Mouse (Mus musculus): ENCODE measurements around the gene Gusb. TPM values are rescaled to one million over a fixed set of nuclear protein-coding genes. Genes with fewer than 3 reads are reported as not detected.
A peak's percentile ranks its signal among the peaks of the same experiment; 100 is the strongest.

Gusb gene
- polyA plus RNA-seq (2011; ENCODE audit: insufficient read depth, insufficient read length, low read depth, missing spikeins) = 11.5 and 13.3 TPM in 2 replicates

- H3K4me3 ChIP-seq (ENCODE audit: low read depth, low read length) = peak within 1 kb of the TSS; percentile 76
- peaks cover 13% of the 10 kb centered on the region for H3K4me1 ChIP-seq (ENCODE audit: control insufficient read depth, insufficient read depth, low read length)
- no peak within 1 kb of the TSS for H3K27ac ChIP-seq (ENCODE audit: insufficient read depth, low read length)
- no peak for TF ChIP-seq CTCF (IDR thresholded peaks at IDR 0.05; ENCODE audit: low read depth, low read length)
- TF ChIP-seq POLR2A (IDR thresholded peaks at IDR 0.05; ENCODE audit: insufficient read depth, low read length) = peak; percentile 55
- TF ChIP-seq EP300 (IDR thresholded peaks at IDR 0.05; ENCODE audit: insufficient read depth, low read depth, low read length) = no peak
- no peaks in the 10 kb centered on the region for H3K9me3 ChIP-seq (replicated peaks; ENCODE audit: control insufficient read depth, insufficient read depth, low read length, poor library complexity, severe bottlenecking)
- H3K36me3 ChIP-seq (ENCODE audit: control insufficient read depth, insufficient read depth, low read length, poor library complexity, severe bottlenecking) = no peaks in the 10 kb centered on the region
- H3K27me3 ChIP-seq (ENCODE audit: control insufficient read depth, insufficient read depth, low read length, poor library complexity, severe bottlenecking) = no peaks in the 10 kb centered on the region
- H3K9ac ChIP-seq (ENCODE audit: low read depth, poor library complexity, severe bottlenecking) = peak within 1 kb of the TSS; percentile 43
Measured at GRCm38 (mm10) chr5:130002301-130003146, at the start of gene Gusb. Gusb (minus strand) TSS chr5:130003049.

- Histone ChIP-seq H3K9ac (ENCODE audit: low read depth, poor library complexity, severe bottlenecking) (no peak overlapping the region), H3K4me3 (ENCODE audit: low read depth, low read length) (no peak overlapping the region), H3K9me3 (replicated peaks; ENCODE audit: control insufficient read depth, insufficient read depth, low read length, poor library complexity, severe bottlenecking) (no peaks in the 10 kb centered on the region), H3K4me1 (ENCODE audit: control insufficient read depth, insufficient read depth, low read length) (no peaks in the 10 kb centered on the region), H3K36me3 (ENCODE audit: control insufficient read depth, insufficient read depth, low read length, poor library complexity, severe bottlenecking) (peaks cover 5% of the 10 kb centered on the region), H3K27ac (ENCODE audit: insufficient read depth, low read length) (no peak overlapping the region), H3K27me3 (ENCODE audit: control insufficient read depth, insufficient read depth, low read length, poor library complexity, severe bottlenecking) (no peaks in the 10 kb centered on the region)
- TF ChIP-seq CTCF (IDR thresholded peaks at IDR 0.05; ENCODE audit: low read depth, low read length) = no peak
- no peak for TF ChIP-seq POLR2A (IDR thresholded peaks at IDR 0.05; ENCODE audit: insufficient read depth, low read length)
- no peak for TF ChIP-seq EP300 (IDR thresholded peaks at IDR 0.05; ENCODE audit: insufficient read depth, low read depth, low read length)
Measured at GRCm38 (mm10) chr5:130052510-130052909, 49.7 kb upstream of the Gusb start.

DNA sequence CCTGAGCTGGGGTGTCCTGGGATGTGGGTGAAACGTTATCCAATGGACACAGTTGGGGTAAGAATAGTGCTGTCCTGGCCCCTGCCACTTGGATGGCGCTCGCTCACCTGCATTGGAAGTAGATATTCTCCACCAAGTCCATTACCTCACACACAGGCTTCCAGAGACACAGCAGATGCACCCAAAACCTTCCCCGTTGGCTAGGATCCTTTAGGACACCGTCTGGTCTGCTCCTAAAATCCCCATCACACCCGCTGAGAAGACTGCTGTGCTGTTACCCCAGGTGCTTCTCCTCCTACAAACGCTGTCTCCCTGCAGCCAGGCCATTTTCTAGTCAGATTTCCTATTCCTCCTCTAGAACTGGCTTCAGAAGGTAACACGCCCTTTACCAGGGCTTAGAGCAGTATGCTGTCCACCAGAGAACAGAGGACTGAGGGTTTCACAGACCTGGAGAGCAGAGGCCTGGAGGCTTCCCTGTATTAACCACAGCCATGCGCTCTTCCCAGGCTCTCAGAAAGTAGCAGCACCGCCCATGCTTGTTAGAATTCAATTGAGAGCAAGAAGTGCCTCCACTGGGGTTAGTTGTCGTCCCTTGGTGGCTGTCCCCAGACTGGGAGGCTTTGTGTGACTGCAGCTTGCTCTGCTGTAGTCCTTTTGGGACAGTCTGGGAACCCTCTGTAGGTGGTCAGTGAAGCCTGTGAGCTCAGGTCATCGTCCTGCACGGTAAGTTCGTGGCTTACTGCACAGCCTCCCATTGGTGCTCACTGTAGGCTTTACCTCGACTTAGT, 48.4 kb upstream of the Gusb start:
- Histone ChIP-seq H3K36me3 (ENCODE audit: control insufficient read depth, insufficient read depth, low read length, poor library complexity, severe bottlenecking) (peaks cover 11% of the 10 kb centered on the region), H3K4me3 (ENCODE audit: low read depth, low read length) (no peak overlapping the region)
- TF ChIP-seq EP300 (IDR thresholded peaks at IDR 0.05; ENCODE audit: insufficient read depth, low read depth, low read length) (no peak), POLR2A (IDR thresholded peaks at IDR 0.05; ENCODE audit: insufficient read depth, low read length) (no peak), CTCF (IDR thresholded peaks at IDR 0.05; ENCODE audit: low read depth, low read length) (no peak)

DNA sequence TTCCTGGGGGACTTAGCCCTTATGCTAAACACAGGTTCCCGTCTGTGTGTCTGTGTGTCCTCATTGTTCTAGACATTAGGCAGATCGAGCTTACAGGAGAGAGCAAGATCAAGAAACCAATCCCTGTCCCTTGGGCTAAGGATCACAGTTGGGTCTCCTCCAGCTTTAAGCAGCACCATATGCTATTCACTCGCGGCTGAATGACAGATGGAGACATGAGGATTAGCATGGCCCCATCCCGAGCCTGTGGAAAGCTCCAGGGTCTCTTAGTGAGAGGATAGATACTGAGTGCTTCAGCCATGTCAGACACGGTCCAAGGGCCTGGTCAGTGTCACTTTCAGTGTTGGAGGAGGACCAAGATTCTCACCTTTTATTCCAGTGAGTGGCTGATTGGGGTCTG, 47.6 kb upstream of the Gusb start:
- no peaks in the 10 kb centered on the region for H3K4me1 ChIP-seq (ENCODE audit: control insufficient read depth, insufficient read depth, low read length)
- no peak overlapping the region for H3K27ac ChIP-seq (ENCODE audit: insufficient read depth, low read length)
- TF ChIP-seq EP300 (IDR thresholded peaks at IDR 0.05; ENCODE audit: insufficient read depth, low read depth, low read length) (no peak), POLR2A (IDR thresholded peaks at IDR 0.05; ENCODE audit: insufficient read depth, low read length) (no peak), CTCF (IDR thresholded peaks at IDR 0.05; ENCODE audit: low read depth, low read length) (no peak)
- no peaks in the 10 kb centered on the region for H3K9me3 ChIP-seq (replicated peaks; ENCODE audit: control insufficient read depth, insufficient read depth, low read length, poor library complexity, severe bottlenecking)
- no peak overlapping the region for H3K9ac ChIP-seq (ENCODE audit: low read depth, poor library complexity, severe bottlenecking)
- H3K36me3 ChIP-seq (ENCODE audit: control insufficient read depth, insufficient read depth, low read length, poor library complexity, severe bottlenecking) = peaks cover 11% of the 10 kb centered on the region
- H3K4me3 ChIP-seq (ENCODE audit: low read depth, low read length) = no peak overlapping the region
- H3K27me3 ChIP-seq (ENCODE audit: control insufficient read depth, insufficient read depth, low read length, poor library complexity, severe bottlenecking) = no peaks in the 10 kb centered on the region

More for the DNA sequence above, 48.4 kb upstream of the Gusb start:
- H3K27ac ChIP-seq (ENCODE audit: insufficient read depth, low read length) = no peak overlapping the region
- H3K4me1 ChIP-seq (ENCODE audit: control insufficient read depth, insufficient read depth, low read length) = no peaks in the 10 kb centered on the region
- H3K9ac ChIP-seq (ENCODE audit: low read depth, poor library complexity, severe bottlenecking) = no peak overlapping the region
- H3K9me3 ChIP-seq (replicated peaks; ENCODE audit: control insufficient read depth, insufficient read depth, low read length, poor library complexity, severe bottlenecking) = no peaks in the 10 kb centered on the region
- no peaks in the 10 kb centered on the region for H3K27me3 ChIP-seq (ENCODE audit: control insufficient read depth, insufficient read depth, low read length, poor library complexity, severe bottlenecking)

DNA sequence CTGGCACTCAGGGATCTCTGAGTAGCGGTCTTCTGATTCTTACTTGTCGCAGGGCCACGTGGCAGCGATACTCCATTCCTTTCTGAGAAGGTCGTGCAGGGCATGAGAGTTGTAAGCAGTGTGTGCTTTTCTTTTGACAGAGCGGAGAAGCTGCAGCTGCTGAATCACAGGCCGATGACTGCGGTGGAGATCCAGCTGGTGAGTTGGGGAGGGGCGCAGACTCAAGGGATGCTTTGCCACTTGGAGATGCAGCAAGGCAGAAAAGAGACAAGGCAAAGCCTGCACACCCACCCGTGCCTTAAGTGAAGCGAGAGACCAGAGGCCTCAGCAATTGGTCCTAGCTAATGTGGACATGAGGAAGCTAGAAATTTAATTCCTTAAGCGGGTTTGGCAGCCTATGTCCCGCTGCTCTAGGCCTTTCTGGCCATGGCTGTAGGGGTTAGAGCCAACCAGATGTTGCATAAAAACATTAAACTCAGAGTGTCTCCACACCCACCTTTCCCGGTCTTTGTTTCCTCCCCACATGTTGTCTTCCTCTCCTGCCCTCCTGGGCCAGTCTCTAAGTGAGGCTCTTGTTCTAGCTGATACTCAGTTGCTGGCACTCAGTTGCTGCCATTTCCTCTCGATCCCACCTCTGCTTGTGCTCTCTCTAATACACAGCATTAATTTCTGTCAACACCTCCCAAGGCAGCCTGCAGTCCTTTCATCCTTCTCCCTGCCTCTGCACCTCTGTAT, 46.1 kb upstream of the Gusb start:
- H3K4me1 ChIP-seq (ENCODE audit: control insufficient read depth, insufficient read depth, low read length) = no peaks in the 10 kb centered on the region
- TF ChIP-seq EP300 (IDR thresholded peaks at IDR 0.05; ENCODE audit: insufficient read depth, low read depth, low read length) = no peak
- no peak for TF ChIP-seq CTCF (IDR thresholded peaks at IDR 0.05; ENCODE audit: low read depth, low read length)
- TF ChIP-seq POLR2A (IDR thresholded peaks at IDR 0.05; ENCODE audit: insufficient read depth, low read length) = no peak
- no peak overlapping the region for H3K4me3 ChIP-seq (ENCODE audit: low read depth, low read length)
- H3K9me3 ChIP-seq (replicated peaks; ENCODE audit: control insufficient read depth, insufficient read depth, low read length, poor library complexity, severe bottlenecking) = no peaks in the 10 kb centered on the region
- peaks cover 11% of the 10 kb centered on the region for H3K36me3 ChIP-seq (ENCODE audit: control insufficient read depth, insufficient read depth, low read length, poor library complexity, severe bottlenecking)
- H3K27ac ChIP-seq (ENCODE audit: insufficient read depth, low read length) = no peak overlapping the region
- no peak overlapping the region for H3K9ac ChIP-seq (ENCODE audit: low read depth, poor library complexity, severe bottlenecking)
- H3K27me3 ChIP-seq (ENCODE audit: control insufficient read depth, insufficient read depth, low read length, poor library complexity, severe bottlenecking) = no peaks in the 10 kb centered on the region

Data from ES-Bruce4 (cell line).